Mouse (Mus musculus): ENCODE measurements around the gene Znhit6.

GRCm38 (mm10) chr3:145601345-145601744 is 25.3 kb downstream of the Znhit6 start:
- no peak for TF ChIP-seq EP300 (IDR thresholded peaks at IDR 0.05)
- no peak for TF ChIP-seq CTCF (IDR thresholded peaks at IDR 0.05)
